Mouse (Mus musculus): Measurements from ENCODE around the gene Ndufs6.

The Ndufs6 gene

GRCm38 (mm10) chr13:73327827-73328698 lies at the start of gene Ndufs6, which contains the start of gene Mrpl36:
Ndufs6 (minus strand) TSS chr13:73328542.
Mrpl36 (plus strand) TSS chr13:73328513.
- peak; percentile 90 to 91 for DNase-seq (ENCODE audit: low spot score in 2 of 2)

GRCm38 (mm10) chr13:73377637-73378036 lies 49.3 kb upstream of the Ndufs6 start:
- DNase-seq (ENCODE audit: low spot score in 2 of 2): no peak

GRCm38 (mm10) chr13:73374612-73375011 lies 46.3 kb upstream of the Ndufs6 start:
- DNase-seq (ENCODE audit: low spot score in 2 of 2): no peak

GRCm38 (mm10) chr13:73373367-73373766 lies 45.0 kb upstream of the Ndufs6 start:
- DNase-seq (ENCODE audit: low spot score in 2 of 2): no peak

- DNase-seq (ENCODE audit: low spot score in 2 of 2): no peak
Observed at GRCm38 (mm10) chr13:73357106-73357505, 28.8 kb upstream of the Ndufs6 start.

GRCm38 (mm10) chr13:73352491-73352890 lies 24.1 kb upstream of the Ndufs6 start:
- no peak for DNase-seq (ENCODE audit: low spot score in 2 of 2)

GRCm38 (mm10) chr13:73351910-73352309 lies 23.6 kb upstream of the Ndufs6 start:
- no peak for DNase-seq (ENCODE audit: low spot score in 2 of 2)

- no peak for DNase-seq (ENCODE audit: low spot score in 2 of 2)
Observed at GRCm38 (mm10) chr13:73350741-73351140, 22.4 kb upstream of the Ndufs6 start.

GRCm38 (mm10) chr13:73347922-73348650 lies 19.7 kb upstream of the Ndufs6 start:
- no peak for DNase-seq (ENCODE audit: low spot score in 2 of 2)

- DNase-seq (ENCODE audit: low spot score in 2 of 2): no peak
Observed at GRCm38 (mm10) chr13:73347171-73347570, 18.8 kb upstream of the Ndufs6 start.

GRCm38 (mm10) chr13:73346743-73347142 lies 18.4 kb upstream of the Ndufs6 start:
- DNase-seq (ENCODE audit: low spot score in 2 of 2): no peak

GRCm38 (mm10) chr13:73346131-73346530 lies 17.8 kb upstream of the Ndufs6 start:
- DNase-seq (ENCODE audit: low spot score in 2 of 2): no peak

GRCm38 (mm10) chr13:73345102-73345890 lies 17.0 kb upstream of the Ndufs6 start:
- DNase-seq (ENCODE audit: low spot score in 2 of 2): no peak

- no peak for DNase-seq (ENCODE audit: low spot score in 2 of 2)
Observed at GRCm38 (mm10) chr13:73336753-73337152, 8.4 kb upstream of the Ndufs6 start.

GRCm38 (mm10) chr13:73331736-73332135 lies 3.4 kb upstream of the Ndufs6 start:
- no peak for DNase-seq (ENCODE audit: low spot score in 2 of 2)

- DNase-seq (ENCODE audit: low spot score in 2 of 2): peak; percentile 78 to 84
Observed at GRCm38 (mm10) chr13:73330844-73331501, 2.6 kb upstream of the Ndufs6 start.

GRCm38 (mm10) chr13:73323406-73323805 lies 4.9 kb downstream of the Ndufs6 start:
- no peak for DNase-seq (ENCODE audit: low spot score in 2 of 2)

- no peak for DNase-seq (ENCODE audit: low spot score in 2 of 2)
Observed at GRCm38 (mm10) chr13:73322626-73323025, 5.7 kb downstream of the Ndufs6 start.

GRCm38 (mm10) chr13:73320048-73320447 lies 8.3 kb downstream of the Ndufs6 start:
- no peak for DNase-seq (ENCODE audit: low spot score in 2 of 2)

- no peak for DNase-seq (ENCODE audit: low spot score in 2 of 2)
Observed at GRCm38 (mm10) chr13:73310183-73310929, 18.0 kb downstream of the Ndufs6 start.

- no peak for DNase-seq (ENCODE audit: low spot score in 2 of 2)
Observed at GRCm38 (mm10) chr13:73306430-73306829, 21.9 kb downstream of the Ndufs6 start.

Measured in frontal cortex, postnatal 10 days (tissue).